Mouse (Mus musculus): ENCODE measurements around the gene Snx33.

Gene Snx33

GRCm38 (mm10) chr9:56889817-56890216, 38.4 kb downstream of the Snx33 start:
- DNase-seq: peak; percentile 88 to 92

GRCm38 (mm10) chr9:56887581-56887980, 40.6 kb downstream of the Snx33 start:
- DNase-seq: no peak

- DNase-seq: no peak
Measured at GRCm38 (mm10) chr9:56886601-56887000, 41.6 kb downstream of the Snx33 start.

GRCm38 (mm10) chr9:56886113-56886512, 42.1 kb downstream of the Snx33 start:
- DNase-seq: peak in 1 of 2 experiments; percentile 49

- DNase-seq: no peak
Measured at GRCm38 (mm10) chr9:56884328-56884727, 43.8 kb downstream of the Snx33 start.

- peak in 1 of 2 experiments; percentile 46 for DNase-seq
Measured at GRCm38 (mm10) chr9:56883470-56883869, 44.7 kb downstream of the Snx33 start.

- no peak for DNase-seq
Measured at GRCm38 (mm10) chr9:56882818-56883217, 45.4 kb downstream of the Snx33 start.

- DNase-seq: no peak
Measured at GRCm38 (mm10) chr9:56882283-56882682, 45.9 kb downstream of the Snx33 start.

GRCm38 (mm10) chr9:56881539-56882082, 46.6 kb downstream of the Snx33 start:
- DNase-seq: no peak

GRCm38 (mm10) chr9:56880790-56881189, 47.4 kb downstream of the Snx33 start:
- peak in 1 of 2 experiments; percentile 40 for DNase-seq

GRCm38 (mm10) chr9:56877284-56877683, 50.9 kb downstream of the Snx33 start:
- DNase-seq: no peak

- peak in 1 of 2 experiments; percentile 13 for DNase-seq
Measured at GRCm38 (mm10) chr9:56876784-56877183, 51.4 kb downstream of the Snx33 start.

GRCm38 (mm10) chr9:56873097-56873496, 55.1 kb downstream of the Snx33 start:
- DNase-seq: no peak

GRCm38 (mm10) chr9:56872105-56872903, 55.9 kb downstream of the Snx33 start:
- no peak for DNase-seq

- peak in 1 of 2 experiments; percentile 12 for DNase-seq
Measured at GRCm38 (mm10) chr9:56871191-56871590, 57.0 kb downstream of the Snx33 start.

GRCm38 (mm10) chr9:56870778-56871177, 57.4 kb downstream of the Snx33 start:
- no peak for DNase-seq

- peak; percentile 46 to 51 for DNase-seq
Measured at GRCm38 (mm10) chr9:56869552-56869951, 58.6 kb downstream of the Snx33 start.

GRCm38 (mm10) chr9:56868292-56868691, 59.9 kb downstream of the Snx33 start:
- DNase-seq: peak; percentile 66 to 78

Data from cerebellum, postnatal 14 days (tissue).